Mouse (Mus musculus) C3H10T1/2 (cell line): ENCODE measurements around the gene Grip1. TPM values are rescaled to one million over a fixed set of nuclear protein-coding genes. Genes with fewer than 3 reads are reported as not detected.

Experiments used
- polyA plus RNA-seq, 2 experiments: library from polyadenylated mRNA; unstranded; fragments of >200 nt; fragmentation: generic; extraction: Trizol; gene quantifications; one replicate each; pipeline ENCODE4 v1.2.1; 2012; ENCODE audit warnings: missing spikeins in 2 of 2

Gene Grip1
- under 1 TPM; 0.01 to 0.02 TPM for polyA plus RNA-seq

DNA sequence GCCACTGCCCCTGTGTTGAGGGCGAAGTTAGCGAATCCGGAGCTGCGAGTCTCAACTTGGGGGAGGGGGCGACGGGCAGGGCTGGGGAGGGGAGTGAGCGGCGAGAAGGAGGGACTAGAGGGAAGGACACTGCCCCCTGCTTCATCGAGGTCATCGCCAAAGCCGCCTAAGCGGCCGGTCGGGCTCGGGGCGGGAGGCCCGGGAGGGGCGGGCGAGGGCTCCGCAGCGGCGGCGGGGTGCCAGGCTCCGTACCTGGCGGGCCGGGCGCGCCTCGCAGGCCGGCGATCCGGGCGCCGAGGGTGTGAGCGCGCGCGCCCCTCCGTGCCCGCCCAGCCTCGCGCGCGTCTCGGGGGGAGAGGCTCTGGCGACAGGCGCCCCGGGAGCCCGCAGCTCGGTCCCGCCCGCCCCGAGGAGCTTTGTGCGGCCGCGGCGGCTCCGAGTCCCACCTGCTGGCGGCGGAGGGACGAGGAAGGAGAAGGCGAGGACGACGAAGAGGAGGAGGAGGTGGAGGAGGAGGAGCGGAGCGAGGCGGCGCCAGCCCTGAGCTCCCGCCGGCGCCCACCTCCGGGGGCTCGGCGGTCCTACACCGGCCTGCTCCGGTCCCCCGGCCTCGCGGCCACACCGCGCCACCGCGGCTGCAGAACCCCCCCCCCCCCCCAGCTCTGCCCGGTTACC, at the start of gene Grip1:
Gene Grip1, plus strand, starts transcription at position 400 of the 675 bp plus-strand sequence.

DNA sequence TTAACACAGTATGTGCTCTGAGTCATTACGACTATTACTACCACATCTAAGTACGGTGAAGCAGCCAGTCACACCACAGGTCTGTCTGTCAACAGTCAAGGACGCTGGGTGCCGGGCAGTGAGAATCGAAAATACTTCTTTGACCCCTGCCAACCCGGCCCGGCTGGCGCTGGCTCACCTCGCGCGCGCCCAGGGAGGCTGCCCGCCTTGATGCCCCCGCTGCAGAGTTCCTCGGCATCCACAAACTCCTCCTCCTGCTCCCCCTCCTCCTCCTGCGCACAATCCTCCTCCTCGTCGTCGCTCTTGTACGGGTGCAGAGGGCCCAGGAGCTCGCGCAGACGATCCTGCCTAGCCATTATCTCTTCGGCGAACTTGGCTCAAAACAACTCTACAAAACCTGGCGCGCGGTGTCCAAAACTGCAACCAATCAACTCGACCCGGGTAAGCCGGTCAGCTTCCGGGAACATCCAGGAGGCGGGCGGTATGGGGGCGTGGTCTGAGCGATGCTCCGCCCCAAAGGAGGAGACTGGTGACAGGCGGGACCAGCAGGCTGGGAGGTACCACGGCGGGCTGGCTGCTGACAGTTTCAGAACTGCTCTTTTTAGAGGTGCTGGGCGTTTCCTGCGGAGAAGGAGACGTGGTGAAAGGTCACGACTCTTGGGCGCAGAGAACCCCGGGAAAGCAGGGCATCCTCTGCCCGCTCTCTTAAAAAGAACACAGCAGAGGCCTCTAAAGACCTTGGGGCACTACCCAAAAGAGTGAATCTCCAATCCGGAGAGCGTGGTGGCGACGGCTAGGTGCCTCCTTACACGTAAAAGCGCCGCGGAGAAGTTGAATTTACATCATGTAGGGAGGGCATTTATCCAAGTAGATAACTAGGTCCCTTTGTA, 659.1 kb downstream of the Grip1 start, which contains the start of gene Helb:
Gene Helb, minus strand, starts transcription at position 481 of the 890 bp plus-strand sequence.

Other genes starting within 250 kb of the Grip1 start
- gene Cand1, start 213.8 kb upstream of the Grip1 start, polyA plus RNA-seq, result 10 to 100 TPM in 1 of 2 experiments, 1 to 10 TPM in 1; 8.2 to 43.9 TPM